In the genomic region with DNA sequence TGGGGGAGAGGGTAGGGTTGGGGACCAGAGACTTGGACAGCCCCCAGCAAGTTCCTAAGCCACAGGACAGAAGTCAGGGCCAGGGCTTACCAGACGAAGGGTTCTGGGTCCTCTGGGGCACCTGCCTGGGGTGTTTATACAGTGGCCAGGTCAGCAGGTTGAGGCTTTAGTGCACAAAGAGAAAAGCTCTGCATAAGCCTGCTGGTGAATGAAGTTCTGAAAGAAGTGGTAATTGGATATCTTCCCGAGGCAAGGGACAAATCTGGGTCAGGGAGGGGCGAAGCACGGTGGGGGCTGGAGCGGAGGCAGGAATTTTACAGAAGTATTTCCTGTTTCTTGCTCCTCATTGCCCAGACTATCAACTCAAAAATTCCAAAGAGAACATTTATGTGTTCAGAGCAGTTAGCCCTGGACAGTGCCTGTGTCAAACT, we compare ENCODE assay signal across 9 mouse cellular contexts. TPM values are rescaled to one million over a fixed set of nuclear protein-coding genes. Genes with fewer than 3 reads are reported as not detected.
DNase-seq lines count a peak whose midpoint lies in the region; ATAC-seq and TF ChIP-seq lines count a peak whose summit lies in the region.
"Had no signal": no experiment of that assay in that cellular context is flagged by ENCODE, and none has a peak within 500 bp of the region (broad histone marks: within the 10 kb centered on the region; RNA-seq: fewer than 3 reads in every experiment).

No protein-coding gene starts in this region.

- H3K27ac ChIP-seq in embryonic facial prominence, embryonic 10.5 days (replicated peaks), result peak overlapping the region; percentile 81
- H3K27ac ChIP-seq in kidney, embryonic 15.5 days, result peak overlapping the region; percentile 76
- H3K27ac ChIP-seq in cerebellum, adult 2 months (ENCODE audit: insufficient read depth, low read length), result no peak overlapping the region
- H3K27ac ChIP-seq: neural tube, embryonic 13.5 days had no signal

- TF ChIP-seq CTCF in cerebellum, adult 2 months (IDR thresholded peaks at IDR 0.05; ENCODE audit: borderline replicate concordance, insufficient read depth, low read depth, low read length), result no peak

- ATAC-seq in kidney, embryonic 15.5 days (replicated peaks; ENCODE audit: low FRiP score), result peak; percentile 71

- no peaks in the 10 kb centered on the region for H3K36me3 ChIP-seq in embryonic facial prominence, embryonic 10.5 days (replicated peaks)
- no peaks in the 10 kb centered on the region for H3K36me3 ChIP-seq in kidney, embryonic 15.5 days
- H3K36me3 ChIP-seq: neural tube, embryonic 13.5 days had no signal

- no peak overlapping the region for H3K4me3 ChIP-seq in embryonic facial prominence, embryonic 10.5 days
- H3K4me3 ChIP-seq in kidney, embryonic 15.5 days (replicated peaks), result no peak overlapping the region
- no peak overlapping the region for H3K4me3 ChIP-seq in cerebellum, adult 2 months (replicated peaks; ENCODE audit: insufficient read depth, low read depth, low read length)
- H3K4me3 ChIP-seq: neural tube, embryonic 13.5 days had no signal

- H3K4me1 ChIP-seq in embryonic facial prominence, embryonic 10.5 days, result peaks cover 20% of the 10 kb centered on the region
- H3K4me1 ChIP-seq in kidney, embryonic 15.5 days, result peaks cover 14% of the 10 kb centered on the region
- no peaks in the 10 kb centered on the region for H3K4me1 ChIP-seq in cerebellum, adult 2 months (ENCODE audit: control insufficient read depth, insufficient read depth, low read length)
- H3K4me1 ChIP-seq: neural tube, embryonic 13.5 days had no signal

- peak; percentile 59 for DNase-seq in embryonic facial prominence, embryonic 10.5 days (ENCODE audit: low spot score)
- DNase-seq in gastrocnemius, postnatal 36 days, result peak; percentile 28
- peak; percentile 53 for DNase-seq in lung, postnatal 36 days
- no peak for DNase-seq in cerebellum, adult 2 months
- DNase-seq in right cerebral cortex, postnatal 25 days, result no peak
- DNase-seq in layer of hippocampus, postnatal 14 days (ENCODE audit: low spot score in 2 of 2), result no peak

- 9% methylated on average over 5 of the region's 5 CpGs for WGBS in embryonic facial prominence, embryonic 10.5 days
- 5% methylated on average over 5 of the region's 5 CpGs for WGBS in kidney, embryonic 15.5 days
- 59% methylated on average over 5 of the region's 5 CpGs for WGBS in cerebellum, adult 2 months

- no peak overlapping the region for H3K4me2 ChIP-seq in kidney, embryonic 15.5 days
- H3K4me2 ChIP-seq: neural tube, embryonic 13.5 days had no signal

- no peaks in the 10 kb centered on the region for H3K9me3 ChIP-seq in embryonic facial prominence, embryonic 10.5 days
- no peaks in the 10 kb centered on the region for H3K9me3 ChIP-seq in kidney, embryonic 15.5 days (replicated peaks)
- H3K9me3 ChIP-seq: neural tube, embryonic 13.5 days had no signal

- no peak overlapping the region for H3K9ac ChIP-seq in kidney, embryonic 15.5 days
- H3K9ac ChIP-seq: neural tube, embryonic 13.5 days had no signal

- intact Hi-C loops in gastrocnemius, postnatal 36 days (cut with DNase I), result no loop called here

- no peak for TF ChIP-seq POLR2A in cerebellum, adult 2 months (IDR thresholded peaks at IDR 0.05; ENCODE audit: borderline replicate concordance, insufficient read depth, low read length)

- H3K27me3 ChIP-seq in embryonic facial prominence, embryonic 10.5 days (replicated peaks; ENCODE audit: low read depth, poor library complexity, severe bottlenecking), result no peaks in the 10 kb centered on the region
- H3K27me3 ChIP-seq in kidney, embryonic 15.5 days, result no peaks in the 10 kb centered on the region
- H3K27me3 ChIP-seq in cerebellum, adult 2 months (ENCODE audit: control insufficient read depth, insufficient read depth, low read length), result no peaks in the 10 kb centered on the region
- H3K27me3 ChIP-seq: neural tube, embryonic 13.5 days had no signal

RNA-seq across cellular contexts. Expression of a gene that starts 38.4 kb away (rescaled TPM):
- polyA plus RNA-seq in embryonic facial prominence, embryonic 10.5 days (2016; fragmentation: Nextera tagmentation; extraction: Ambion mirVana), result 0.14 TPM in 1 of 2 replicates, not detected in the other
- total RNA-seq in gastrocnemius, postnatal 36 days (2021), result not detected
- polyA plus RNA-seq in kidney, embryonic 15.5 days (2015; fragmentation: Nextera tagmentation; extraction: Ambion mirVana), result 13.1 and 13.5 TPM in 2 replicates
- polyA plus RNA-seq in cerebellum, adult 2 months (2012; rRNA removed), result not detected in 2 replicates
- not detected for total RNA-seq in layer of hippocampus, postnatal 14 days (2021)
- total RNA-seq: left cerebral cortex, postnatal 14 days had no signal
- polyA plus RNA-seq: neural tube, embryonic 13.5 days had no signal

Comparison
In these comparisons a context has a peak if more than half of its experiments do, and no peak if none do; other contexts are left out.
1. DNase-seq: peak in embryonic facial prominence, embryonic 10.5 days (single experiment), gastrocnemius, postnatal 36 days (2 of 2) and lung, postnatal 36 days (single experiment); none in cerebellum, adult 2 months (0 of 2), right cerebral cortex, postnatal 25 days (single experiment) and layer of hippocampus, postnatal 14 days (0 of 2).
2. RNA of a gene that starts 38.4 kb away (polyA plus RNA-seq): 13.1 to 13.5 TPM in kidney, embryonic 15.5 days; 0.14 TPM in embryonic facial prominence, embryonic 10.5 days and not detected in cerebellum, adult 2 months; every median in the first group is over 10 times any median in the second.